ENCODE assay signal across 9 mouse cellular contexts in genomic region chr5:114512756-114513155, GRCm38 (mm10). TPM values are rescaled to one million over a fixed set of nuclear protein-coding genes. Genes with fewer than 3 reads are reported as not detected.
A peak's percentile ranks its signal among the peaks of the same experiment; 100 is the strongest.
DNase-seq lines count a peak whose midpoint lies in the region; ATAC-seq and TF ChIP-seq lines count a peak whose summit lies in the region.
"Had no signal": no experiment of that assay in that cellular context is flagged by ENCODE, and none has a peak within 500 bp of the region (broad histone marks: within the 10 kb centered on the region; RNA-seq: fewer than 3 reads in every experiment).

No protein-coding gene starts in this region.

- H3K4me1 ChIP-seq in megakaryocyte, embryonic 14.5 days: peaks cover 34% of the 10 kb centered on the region
- peaks cover 41% of the 10 kb centered on the region for H3K4me1 ChIP-seq in limb, embryonic 12.5 days (replicated peaks)

- peaks cover 74% of the 10 kb centered on the region for H3K27me3 ChIP-seq in megakaryocyte, embryonic 14.5 days (replicated peaks)
- peaks cover 47% of the 10 kb centered on the region for H3K27me3 ChIP-seq in limb, embryonic 12.5 days

- H3K4me2 ChIP-seq in limb, embryonic 12.5 days: peak overlapping the region; percentile 32

- TF ChIP-seq POLR2A in brain, embryonic 14.5 days (IDR thresholded peaks at IDR 0.05; ENCODE audit: borderline replicate concordance, extremely low read depth, insufficient read depth, insufficient read length, poor library complexity, severe bottlenecking): no peak

- no peak overlapping the region for H3K9ac ChIP-seq in limb, embryonic 12.5 days (replicated peaks)

- WGBS in limb, embryonic 12.5 days: 24% methylated on average over 9 of the region's 9 CpGs

- peaks cover 12% of the 10 kb centered on the region for H3K9me3 ChIP-seq in megakaryocyte, embryonic 14.5 days
- no peaks in the 10 kb centered on the region for H3K9me3 ChIP-seq in limb, embryonic 12.5 days

- H3K4me3 ChIP-seq in megakaryocyte, embryonic 14.5 days (replicated peaks): peak overlapping the region; percentile 28
- H3K4me3 ChIP-seq in limb, embryonic 12.5 days (replicated peaks): no peak overlapping the region
- H3K4me3 ChIP-seq: erythroblast, embryonic 14.5 days had no signal

- ATAC-seq in megakaryocyte, adult 5-6 weeks (ENCODE audit: poor library complexity, severe bottlenecking): no peak
- ATAC-seq in limb, embryonic 12.5 days (ENCODE audit: insufficient number of reproducible peaks, insufficient read depth, low FRiP score, low TSS enrichment, low read depth): no peak

- no peak overlapping the region for H3K27ac ChIP-seq in limb, embryonic 12.5 days

- no peaks in the 10 kb centered on the region for H3K36me3 ChIP-seq in megakaryocyte, embryonic 14.5 days (replicated peaks; ENCODE audit: low read length)
- H3K36me3 ChIP-seq in limb, embryonic 12.5 days: no peaks in the 10 kb centered on the region

- peak; percentile 31 for DNase-seq in brain, embryonic 14.5 days (ENCODE audit: low read depth)
- DNase-seq in right cerebral cortex, postnatal 25 days: peak; percentile 25
- no peak for DNase-seq in yolk sac, embryonic 10.5 days (ENCODE audit: low spot score)
- DNase-seq in liver: no peak
- DNase-seq: cerebellum, adult 11 months had no signal

- TF ChIP-seq CTCF in brain, embryonic 14.5 days (IDR thresholded peaks at IDR 0.05; ENCODE audit: borderline replicate concordance, extremely low read depth, insufficient read depth, insufficient read length): no peak

RNA-seq across cellular contexts. Expression of gene Fam222a, which starts 55.1 kb away (rescaled TPM):
- polyA plus RNA-seq in megakaryocyte, embryonic 14.5 days (2012; ENCODE audit: insufficient read depth, low replicate concordance): 0.34 and 9.8 TPM in 2 replicates
- 0.16 and 0.22 TPM in 2 replicates for total RNA-seq in megakaryocyte, adult 5-6 weeks (2015)
- 0.11 and 0.69 TPM in 2 replicates for total RNA-seq in megakaryocyte, adult 5-6 weeks (2017)
- 13.6 and 16.6 TPM in 2 replicates for polyA plus RNA-seq in brain, embryonic 14.5 days (2012; rRNA removed)
- 1.7 and 2.1 TPM in 2 replicates for polyA plus RNA-seq in limb, embryonic 12.5 days (2016; fragmentation: Nextera tagmentation; extraction: Ambion mirVana)

Comparison
In these comparisons a context has a peak if more than half of its experiments do, and no peak if none do; other contexts are left out.
1. DNase-seq: peak in brain, embryonic 14.5 days (single experiment) and right cerebral cortex, postnatal 25 days (single experiment); none in yolk sac, embryonic 10.5 days (single experiment) and liver (single experiment).